Mouse (Mus musculus) granulocyte monocyte progenitor cell, adult 5-6 weeks (primary cell): ENCODE data around the gene Olfr825. TPM values are rescaled to one million over a fixed set of nuclear protein-coding genes. Genes with fewer than 3 reads are reported as not detected.
"Not testable (repeated sequence)": the region's sequence is repeated elsewhere in the genome, so short reads cannot be mapped to it uniquely, and the experiment has no call there.

ENCODE experiments used
- ATAC-seq: replicated peaks from 2 replicates; pipeline ENCODE4 v1.8.0; 2016; ENCODE audit warnings: mild to moderate bottlenecking, moderate TSS enrichment, inconsistent platforms; ENCODE audit not compliant: poor library complexity, severe bottlenecking
- total RNA-seq, 2 experiments: library from RNA; stranded (forward) in 1 of 2; stranded (reverse) in 1 of 2; fragments of 200-712, 200-1000 nt in 1 of 2; fragments of >200 nt in 1 of 2; fragmentation: Nextera tagmentation in 1 of 2; gene quantifications; 2 replicates each; pipeline ENCODE4 v1.2.3; 2014 to 2017

Olfr825 gene
- total RNA-seq (2014; fragmentation: Nextera tagmentation) (not detected in 2 replicates), total RNA-seq (2017) (not detected in 2 replicates)

GRCm38 (mm10) chr10:130166666-130167065, at the start of gene Olfr825:
TSS of gene Olfr825 (minus strand) at chr10:130166766.
- ATAC-seq, result no peak

- no peak for ATAC-seq
These were observed 47.7 kb upstream of the Olfr825 start, which contains the start of gene Olfr827 for GRCm38 (mm10) chr10:130214303-130214702. TSS of gene Olfr827 (minus strand) at chr10:130214403.

GRCm38 (mm10) chr10:130184086-130184485, 17.5 kb upstream of the Olfr825 start, which contains the start of gene Olfr826:
TSS of gene Olfr826 (minus strand) at chr10:130184186.
- ATAC-seq, result no peak

- ATAC-seq, result no peak
These were observed 1.4 kb downstream of the Olfr825 start for GRCm38 (mm10) chr10:130165196-130165595.

GRCm38 (mm10) chr10:130144121-130144520, 22.4 kb downstream of the Olfr825 start:
- no peak for ATAC-seq

GRCm38 (mm10) chr10:130142481-130142880, 24.1 kb downstream of the Olfr825 start:
- ATAC-seq, result not testable (repeated sequence)

- ATAC-seq, result no peak
These were observed 31.8 kb downstream of the Olfr825 start for GRCm38 (mm10) chr10:130134811-130135210.

GRCm38 (mm10) chr10:130129900-130130299, 36.7 kb downstream of the Olfr825 start, which contains the start of gene Olfr824:
TSS of gene Olfr824 (minus strand) at chr10:130130000.
- ATAC-seq, result not testable (repeated sequence)

- ATAC-seq, result not testable (repeated sequence)
These were observed 50.5 kb downstream of the Olfr825 start for GRCm38 (mm10) chr10:130116045-130116444.

- not testable (repeated sequence) for ATAC-seq
These were observed 51.3 kb downstream of the Olfr825 start, which contains the start of gene Olfr823 for GRCm38 (mm10) chr10:130115283-130115682. TSS of gene Olfr823 (minus strand) at chr10:130115383.

Other genes with a start within 250 kb of the Olfr825 start
- gene Olfr818, start 217.7 kb downstream of the Olfr825 start, total RNA-seq (2014; fragmentation: Nextera tagmentation), result not detected in 2 replicates
- not detected in 2 replicates for gene Olfr818, start 217.7 kb downstream of the Olfr825 start, total RNA-seq (2017)
- not detected in 2 replicates for gene Olfr819, start 199.5 kb downstream of the Olfr825 start, total RNA-seq (2014; fragmentation: Nextera tagmentation)
- not detected in 2 replicates for gene Olfr819, start 199.5 kb downstream of the Olfr825 start, total RNA-seq (2017)
- not detected in 2 replicates for gene Olfr247, start 190.6 kb downstream of the Olfr825 start, total RNA-seq (2014; fragmentation: Nextera tagmentation)
- not detected in 2 replicates for gene Olfr247, start 190.6 kb downstream of the Olfr825 start, total RNA-seq (2017)
- gene Gm10310, start 181.7 kb downstream of the Olfr825 start, total RNA-seq (2014; fragmentation: Nextera tagmentation), result not detected in 2 replicates
- not detected in 2 replicates for gene Gm10310, start 181.7 kb downstream of the Olfr825 start, total RNA-seq (2017)
- gene Olfr820, start 154.1 kb downstream of the Olfr825 start, total RNA-seq (2014; fragmentation: Nextera tagmentation), result not detected in 2 replicates
- gene Olfr820, start 154.1 kb downstream of the Olfr825 start, total RNA-seq (2017), result not detected in 2 replicates
- not detected in 2 replicates for gene Olfr821, start 136.4 kb downstream of the Olfr825 start, total RNA-seq (2014; fragmentation: Nextera tagmentation)
- not detected in 2 replicates for gene Olfr821, start 136.4 kb downstream of the Olfr825 start, total RNA-seq (2017)
- not detected in 2 replicates for gene Olfr822, start 95.6 kb downstream of the Olfr825 start, total RNA-seq (2014; fragmentation: Nextera tagmentation)
- gene Olfr822, start 95.6 kb downstream of the Olfr825 start, total RNA-seq (2017), result not detected in 2 replicates
- gene Olfr823, start 51.4 kb downstream of the Olfr825 start, total RNA-seq (2014; fragmentation: Nextera tagmentation), result not detected in 2 replicates
- not detected in 2 replicates for gene Olfr823, start 51.4 kb downstream of the Olfr825 start, total RNA-seq (2017)
- not detected in 2 replicates for gene Olfr824, start 36.8 kb downstream of the Olfr825 start, total RNA-seq (2014; fragmentation: Nextera tagmentation)
- gene Olfr824, start 36.8 kb downstream of the Olfr825 start, total RNA-seq (2017), result not detected in 2 replicates
- gene Olfr826, start 17.4 kb upstream of the Olfr825 start, total RNA-seq (2014; fragmentation: Nextera tagmentation), result not detected in 2 replicates
- gene Olfr826, start 17.4 kb upstream of the Olfr825 start, total RNA-seq (2017), result not detected in 2 replicates
- gene Olfr827, start 47.6 kb upstream of the Olfr825 start, total RNA-seq (2014; fragmentation: Nextera tagmentation), result not detected in 2 replicates
- not detected in 2 replicates for gene Olfr827, start 47.6 kb upstream of the Olfr825 start, total RNA-seq (2017)
- gene Neurod4, start 113.5 kb upstream of the Olfr825 start, total RNA-seq (2014; fragmentation: Nextera tagmentation), result not detected in 2 replicates
- not detected in 2 replicates for gene Neurod4, start 113.5 kb upstream of the Olfr825 start, total RNA-seq (2017)
- gene Tespa1, start 156.1 kb upstream of the Olfr825 start, total RNA-seq (2014; fragmentation: Nextera tagmentation), result 31.3 and 54.6 TPM in 2 replicates
- gene Tespa1, start 156.1 kb upstream of the Olfr825 start, total RNA-seq (2017), result 32.0 and 37.3 TPM in 2 replicates
- not detected in 2 replicates for gene Vmn2r84, start 227.6 kb upstream of the Olfr825 start, total RNA-seq (2014; fragmentation: Nextera tagmentation)
- gene Vmn2r84, start 227.6 kb upstream of the Olfr825 start, total RNA-seq (2017), result not detected in 2 replicates